Mouse (Mus musculus) midbrain, embryonic 10.5 days (tissue): Measurements from ENCODE around the gene Nom1. TPM values are rescaled to one million over a fixed set of nuclear protein-coding genes. Genes with fewer than 3 reads are reported as not detected.
A peak's percentile ranks its signal among the peaks of the same experiment; 100 is the strongest.

Experiments used
- DNase-seq: peaks from one replicate; pipeline ENCODE4 v3.0.0-alpha.2; 2017; ENCODE audit warnings: low spot score
- H3K27ac ChIP-seq: fragments of 300-500 bp; sonication (generic); replicated peaks from 2 replicates; pipeline ENCODE4 v1.5.1; 2016; ENCODE audit warnings: mild to moderate bottlenecking
- H3K27me3 ChIP-seq: fragments of 300-500 bp; sonication (generic); 2 replicates; pipeline ENCODE4 v1.6.1; 2016; ENCODE audit warnings: low read depth, mild to moderate bottlenecking; ENCODE audit not compliant: poor library complexity, severe bottlenecking
- H3K36me3 ChIP-seq: fragments of 300-500 bp; sonication (generic); 2 replicates; pipeline ENCODE4 v1.6.1; 2016; ENCODE audit warnings: mild to moderate bottlenecking, moderate library complexity
- H3K4me1 ChIP-seq: fragments of 300-500 bp; sonication (generic); 2 replicates; pipeline ENCODE4 v1.6.1; 2016
- H3K4me3 ChIP-seq: fragments of 300-500 bp; sonication (generic); 2 replicates; pipeline ENCODE4 v1.5.1; 2016; ENCODE audit warnings: mild to moderate bottlenecking, moderate library complexity
- H3K9me3 ChIP-seq: fragments of 300-500 bp; sonication (generic); replicated peaks from 2 replicates; pipeline ENCODE4 v1.6.1; 2016; ENCODE audit warnings: mild to moderate bottlenecking
- WGBS: fragments of 180-500 bp; shearing (Covaris S2); methylation state at CpG from one replicate; pipeline ENCODE4 v1.1.7; 2016; 5-methylcytosine and 5-hydroxymethylcytosine counted together
- polyA plus RNA-seq: library from polyadenylated mRNA; unstranded; fragments of >200 nt; fragmentation: Nextera tagmentation; extraction: Ambion mirVana; gene quantifications from 2 replicates; pipeline ENCODE4 v1.2.1, GENCODE M21; 2016

Nom1 gene
- polyA plus RNA-seq, 1 experiment from 2014 or later, result 33.7 TPM

DNA sequence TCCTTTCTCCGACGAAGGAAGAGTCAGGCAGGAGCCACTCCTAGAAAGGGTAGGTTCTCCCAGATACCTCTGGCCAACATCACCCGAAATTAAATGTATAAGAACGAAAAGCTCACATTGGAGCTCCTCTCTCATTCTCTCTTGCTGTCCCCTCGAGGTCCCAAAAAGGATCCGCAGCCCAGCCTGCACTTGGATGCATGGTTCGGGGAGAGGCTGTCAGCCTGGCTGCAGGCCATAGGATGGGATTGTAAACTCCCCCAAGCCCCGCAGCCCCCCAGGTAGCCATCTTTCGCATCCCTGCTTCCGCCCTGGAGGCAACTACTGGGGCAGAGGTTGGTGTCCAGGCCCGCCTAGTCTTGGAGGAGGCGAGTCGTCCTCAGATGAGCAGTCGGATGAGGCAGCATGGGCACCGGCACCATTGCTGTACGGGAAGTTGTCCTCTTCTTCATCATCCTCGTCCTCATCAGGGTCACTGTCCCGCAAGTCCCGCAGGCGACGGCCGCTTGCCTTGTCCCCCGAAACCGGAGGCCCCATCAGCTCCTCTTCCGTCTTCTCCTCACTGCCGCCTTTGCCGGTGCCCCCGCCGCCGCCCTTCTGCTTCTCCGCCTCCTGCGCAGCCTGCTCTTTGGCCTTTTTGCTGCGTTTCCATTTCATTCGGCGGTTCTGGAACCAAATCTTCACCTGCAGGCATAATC is 39.2 kb downstream of the Nom1 start:
- WGBS, result under 1% methylated on average over 35 of the region's 35 CpGs
- Histone ChIP-seq H3K4me3 (peak overlapping the region; percentile 16; the same call in 1 of the 2 replicates), H3K27ac (no peak overlapping the region), H3K36me3 (no peaks in the 10 kb centered on the region), H3K9me3 (no peaks in the 10 kb centered on the region), H3K4me1 (peaks cover 16% of the 10 kb centered on the region), H3K27me3 (peaks cover 100% of the 10 kb centered on the region)
- peak; percentile 56 for DNase-seq

DNA sequence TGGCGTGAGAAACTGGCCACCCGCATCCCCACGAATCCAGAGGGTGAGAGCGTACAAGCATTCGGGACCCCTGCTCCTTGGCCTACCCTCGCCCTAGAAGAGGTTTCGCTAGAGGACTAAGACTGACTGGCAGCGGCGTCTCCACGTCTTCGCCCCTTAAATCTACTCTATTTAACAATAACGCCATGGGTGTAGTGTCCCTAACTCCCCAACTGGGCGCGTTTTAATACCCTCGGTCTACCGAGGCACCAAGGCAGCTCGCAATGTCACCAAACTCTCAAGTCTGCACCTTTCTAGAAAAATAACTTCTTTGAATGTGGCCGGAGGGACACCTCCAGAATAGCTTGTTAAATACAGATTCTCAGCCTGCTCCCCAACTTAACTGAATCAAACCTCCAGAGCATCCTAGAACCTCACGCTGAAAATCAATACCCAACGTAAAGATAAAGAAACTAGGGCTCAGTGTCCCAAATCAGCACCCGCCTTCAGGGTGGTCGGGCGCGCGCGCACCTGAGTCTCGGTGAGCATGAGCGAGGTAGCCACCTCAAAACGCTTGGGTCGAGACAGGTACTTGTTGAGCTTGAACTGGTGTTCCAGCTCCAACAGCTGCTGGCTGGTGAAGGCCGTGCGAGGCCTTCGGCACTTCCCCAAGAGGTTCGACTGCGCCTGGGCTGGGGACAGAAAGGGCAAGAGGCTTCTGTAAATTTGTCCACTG is 39.9 kb downstream of the Nom1 start:
- WGBS, result under 1% methylated on average over 35 of the region's 35 CpGs
- Histone ChIP-seq H3K27me3 (peaks cover 100% of the 10 kb centered on the region), H3K4me3 (peak overlapping the region; percentile 16; the same call in 1 of the 2 replicates), H3K4me1 (peaks cover 22% of the 10 kb centered on the region), H3K27ac (no peak overlapping the region), H3K9me3 (no peaks in the 10 kb centered on the region), H3K36me3 (no peaks in the 10 kb centered on the region)
- DNase-seq, result no peak

DNA sequence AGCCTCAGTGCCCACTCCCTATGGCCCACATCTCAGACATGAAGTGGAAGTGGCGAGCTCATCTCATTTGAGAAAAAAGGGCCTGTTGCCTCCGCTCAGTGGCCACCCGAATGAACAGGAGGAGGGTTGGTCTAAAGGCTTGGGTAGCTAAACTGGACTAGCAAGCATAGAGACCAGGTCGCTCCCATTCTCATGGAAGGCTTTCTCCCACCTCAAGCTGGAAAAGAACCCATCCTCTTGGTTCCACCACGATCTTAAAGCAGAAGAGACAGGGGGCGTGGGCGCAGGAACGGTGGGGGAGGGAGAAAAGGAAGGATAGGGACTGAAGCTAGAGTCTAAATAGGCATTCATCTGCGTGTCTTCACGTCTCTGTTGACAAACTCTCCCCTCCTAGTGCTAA is 40.6 kb downstream of the Nom1 start:
- H3K27ac ChIP-seq, result no peak overlapping the region
- no peak for DNase-seq

DNA sequence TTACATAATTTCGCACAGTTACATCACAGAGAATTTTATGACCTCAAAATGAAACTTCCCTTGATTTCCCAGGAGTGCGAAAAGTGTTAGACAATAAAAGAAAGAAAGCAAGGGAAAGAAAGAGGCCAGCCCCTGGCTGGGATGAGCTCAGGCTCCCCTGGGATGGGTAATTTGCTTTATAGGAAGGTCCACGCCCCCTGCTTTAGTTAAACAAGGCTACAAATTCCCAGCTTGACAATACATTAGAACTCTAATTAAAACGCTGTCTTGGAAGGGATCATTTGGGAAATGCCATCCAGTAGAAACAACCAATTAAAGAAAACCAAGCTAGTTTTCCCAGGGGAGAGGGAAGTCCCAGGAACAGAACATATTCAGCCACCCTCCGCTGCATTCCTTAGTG is 41.1 kb downstream of the Nom1 start:
- no peak for DNase-seq
- Histone ChIP-seq H3K36me3 (no peaks in the 10 kb centered on the region), H3K9me3 (no peaks in the 10 kb centered on the region), H3K27me3 (peaks cover 100% of the 10 kb centered on the region), H3K4me1 (peaks cover 22% of the 10 kb centered on the region), H3K4me3 (no peak overlapping the region), H3K27ac (no peak overlapping the region)
- 2% methylated on average over 5 of the region's 5 CpGs for WGBS

More for the DNA sequence above, 40.6 kb downstream of the Nom1 start:
- Histone ChIP-seq H3K4me1 (peaks cover 22% of the 10 kb centered on the region), H3K4me3 (no peak overlapping the region), H3K36me3 (no peaks in the 10 kb centered on the region), H3K9me3 (no peaks in the 10 kb centered on the region), H3K27me3 (peaks cover 100% of the 10 kb centered on the region)
- WGBS, result under 1% methylated on average over 10 of the region's 10 CpGs

DNA sequence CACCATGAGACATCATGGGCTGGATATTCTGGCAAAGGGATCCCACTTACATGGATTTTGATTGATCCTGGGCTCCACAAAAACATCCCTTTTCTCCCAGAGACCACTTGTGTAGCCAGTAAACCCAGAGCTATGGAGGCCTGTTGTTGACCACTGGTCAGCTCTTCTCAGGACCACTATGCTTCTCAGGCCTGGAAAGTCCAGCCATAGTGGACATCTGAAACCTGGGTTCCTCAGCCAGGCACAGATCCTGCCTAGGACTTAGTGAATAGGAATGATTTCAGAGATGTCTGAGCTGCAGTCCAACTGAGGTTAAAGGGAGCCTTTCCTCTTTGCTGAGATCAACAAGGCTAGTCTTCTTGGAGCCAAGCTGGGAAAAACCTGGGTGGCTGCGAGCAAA is 41.6 kb downstream of the Nom1 start:
- peak; percentile 39 for DNase-seq
- Histone ChIP-seq H3K9me3 (no peaks in the 10 kb centered on the region), H3K27ac (no peak overlapping the region), H3K4me3 (no peak overlapping the region), H3K4me1 (peaks cover 22% of the 10 kb centered on the region), H3K27me3 (peaks cover 100% of the 10 kb centered on the region), H3K36me3 (no peaks in the 10 kb centered on the region)
- WGBS, result 0% methylated on average over 1 of the region's 1 CpGs

DNA sequence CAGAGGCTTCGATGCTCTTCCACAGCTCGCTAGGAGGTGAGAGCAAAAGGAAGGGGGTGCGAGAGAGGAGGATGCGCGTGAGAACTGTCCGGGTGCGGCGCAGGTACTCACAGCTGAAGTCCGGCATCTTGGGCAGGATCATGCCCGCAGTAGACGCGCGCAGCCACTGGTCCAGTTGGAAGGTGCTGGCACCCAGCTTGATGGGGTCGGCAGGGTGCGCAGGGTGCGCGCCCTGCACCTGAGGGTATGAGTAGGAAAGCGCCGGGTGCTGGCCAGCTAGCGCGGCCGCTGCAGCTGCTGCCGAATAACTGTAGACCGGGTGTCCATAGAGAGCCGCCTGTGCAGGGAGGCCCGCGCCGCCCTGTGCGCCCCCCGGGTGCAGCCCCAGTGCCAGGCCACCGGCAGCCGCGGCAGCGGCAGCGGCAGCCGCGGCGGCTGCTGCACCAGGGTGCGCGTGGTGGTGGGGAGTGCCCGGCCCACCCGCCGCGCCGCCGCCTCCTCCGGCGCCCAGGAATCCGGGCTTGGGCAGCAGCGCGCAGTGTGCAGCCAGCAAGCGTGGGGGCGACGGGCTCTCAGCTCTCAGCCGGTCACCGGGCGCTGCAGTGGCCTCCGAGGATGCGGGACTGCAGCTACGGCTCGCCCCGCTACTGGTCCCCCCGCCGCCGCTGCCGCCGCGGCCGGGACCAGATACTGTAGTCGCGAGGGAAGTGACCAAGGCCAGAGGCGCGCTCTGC is 43.2 kb downstream of the Nom1 start:
- no peaks in the 10 kb centered on the region for H3K36me3 ChIP-seq
- H3K27me3 ChIP-seq, result peaks cover 100% of the 10 kb centered on the region
- peak overlapping the region; percentile 49 for H3K4me3 ChIP-seq
- WGBS, result under 1% methylated on average over 68 of the region's 73 CpGs
- peaks cover 22% of the 10 kb centered on the region for H3K4me1 ChIP-seq
- no peaks in the 10 kb centered on the region for H3K9me3 ChIP-seq
- no peak overlapping the region for H3K27ac ChIP-seq
- peak; percentile 50 for DNase-seq

DNA sequence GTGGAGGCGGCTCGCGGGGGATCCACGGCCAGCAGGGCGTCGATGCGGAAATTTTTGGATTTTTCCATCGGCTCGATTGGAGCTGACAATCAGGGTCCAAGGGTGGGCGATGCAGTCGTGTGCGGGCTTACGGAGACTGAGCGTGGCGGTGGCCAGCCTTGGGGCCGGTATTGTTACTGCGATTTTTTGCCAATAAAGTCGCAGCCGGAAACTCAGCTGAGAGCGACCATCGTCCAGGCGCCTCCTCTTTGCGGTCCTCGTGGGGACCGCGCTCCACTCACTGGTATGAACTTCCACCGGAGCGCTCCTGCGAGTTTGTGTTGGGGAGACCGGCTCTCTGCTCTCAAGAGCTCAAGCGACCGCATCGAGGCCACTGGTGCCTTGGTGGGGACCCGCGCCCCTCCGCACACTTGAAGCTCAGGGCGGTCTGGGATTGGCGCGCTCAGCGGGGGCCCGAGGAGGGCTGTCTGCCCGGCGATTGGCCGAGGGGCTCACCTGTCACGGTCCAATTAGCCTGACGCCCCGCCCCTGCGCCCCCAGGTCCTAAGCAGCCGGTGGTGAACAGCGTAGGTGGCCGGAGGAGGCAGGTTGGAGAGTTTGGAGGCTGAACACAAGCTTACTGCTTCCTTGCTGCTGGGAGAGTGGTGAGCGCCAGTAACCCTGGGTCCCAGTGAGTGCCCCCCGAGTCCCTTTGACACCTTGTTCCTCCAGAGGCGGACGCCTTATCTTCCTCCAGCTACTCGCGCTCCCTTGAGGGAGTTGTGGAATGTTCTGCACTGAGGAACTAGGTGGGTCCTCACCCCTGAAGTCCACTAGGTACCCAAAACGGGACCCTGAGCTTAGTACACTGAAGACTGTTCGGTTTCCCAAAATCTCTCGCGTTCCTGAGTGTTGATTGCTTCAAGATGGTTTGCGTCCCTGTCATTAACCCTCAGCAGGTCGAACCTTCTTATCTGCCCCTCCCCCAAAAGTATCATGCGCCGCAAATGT is 44.0 kb downstream of the Nom1 start, which contains the start of gene Mnx1:
Gene Mnx1 (minus strand): TSS at position 263 of the 990 bp plus-strand sequence.
- H3K36me3 ChIP-seq, result no peaks in the 10 kb centered on the region
- peaks cover 100% of the 10 kb centered on the region for H3K27me3 ChIP-seq
- no peaks in the 10 kb centered on the region for H3K9me3 ChIP-seq
- H3K4me3 ChIP-seq, result peak within 1 kb of the TSS; percentile 49
- H3K4me1 ChIP-seq, result peaks cover 22% of the 10 kb centered on the region
- peak; percentile 66 for DNase-seq
- H3K27ac ChIP-seq, result no peak within 1 kb of the TSS
- WGBS, result under 1% methylated on average over 65 of the region's 65 CpGs

DNA sequence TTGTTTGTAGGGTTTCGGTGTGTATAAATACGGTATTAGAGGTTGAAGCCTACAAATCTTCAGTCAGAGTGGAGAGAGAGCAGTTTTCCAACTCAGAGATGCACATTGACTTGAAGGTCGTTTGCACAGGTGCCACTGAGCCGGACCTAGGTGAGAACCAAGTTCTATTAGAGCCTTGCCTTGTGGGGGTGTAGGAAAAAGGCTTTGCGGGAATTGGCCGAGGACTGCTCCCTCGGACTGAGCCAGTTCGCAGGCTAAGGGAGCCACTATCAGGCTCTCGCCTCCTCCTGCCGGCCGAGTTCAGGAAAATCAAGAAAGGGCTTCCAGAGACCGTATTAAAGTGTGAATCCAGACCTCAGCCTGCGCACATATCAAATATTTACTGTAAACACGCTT is 44.7 kb downstream of the Nom1 start:
- DNase-seq, result peak; percentile 67
- no peak overlapping the region for H3K4me3 ChIP-seq
- no peaks in the 10 kb centered on the region for H3K36me3 ChIP-seq
- peaks cover 22% of the 10 kb centered on the region for H3K4me1 ChIP-seq
- H3K27ac ChIP-seq, result no peak overlapping the region
- under 1% methylated on average over 14 of the region's 14 CpGs for WGBS
- H3K27me3 ChIP-seq, result peaks cover 100% of the 10 kb centered on the region
- no peaks in the 10 kb centered on the region for H3K9me3 ChIP-seq

DNA sequence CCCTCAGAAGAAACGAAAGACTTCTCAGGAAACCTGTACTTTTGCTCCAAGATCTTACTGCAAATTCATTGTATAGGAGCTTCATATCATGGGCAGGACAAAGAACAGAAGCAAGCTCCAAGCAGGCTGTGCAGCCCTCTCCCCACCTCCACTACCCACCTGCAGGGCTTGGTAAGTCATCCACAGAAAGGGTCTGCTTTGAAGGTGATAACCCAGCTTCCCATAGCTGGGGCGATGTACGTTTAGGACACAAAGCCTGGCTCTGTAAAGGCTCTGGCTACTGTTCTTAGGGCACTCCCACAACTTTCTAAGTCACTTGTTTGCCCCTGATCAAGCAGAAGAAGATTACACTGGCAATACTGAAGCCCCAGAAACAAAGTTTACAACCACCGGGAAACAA is 49.3 kb downstream of the Nom1 start:
- Histone ChIP-seq H3K4me3 (no peak overlapping the region), H3K36me3 (no peaks in the 10 kb centered on the region), H3K9me3 (no peaks in the 10 kb centered on the region), H3K4me1 (peaks cover 14% of the 10 kb centered on the region), H3K27me3 (peaks cover 100% of the 10 kb centered on the region), H3K27ac (no peak overlapping the region)
- WGBS, result 1% methylated on average over 4 of the region's 4 CpGs
- no peak for DNase-seq

DNA sequence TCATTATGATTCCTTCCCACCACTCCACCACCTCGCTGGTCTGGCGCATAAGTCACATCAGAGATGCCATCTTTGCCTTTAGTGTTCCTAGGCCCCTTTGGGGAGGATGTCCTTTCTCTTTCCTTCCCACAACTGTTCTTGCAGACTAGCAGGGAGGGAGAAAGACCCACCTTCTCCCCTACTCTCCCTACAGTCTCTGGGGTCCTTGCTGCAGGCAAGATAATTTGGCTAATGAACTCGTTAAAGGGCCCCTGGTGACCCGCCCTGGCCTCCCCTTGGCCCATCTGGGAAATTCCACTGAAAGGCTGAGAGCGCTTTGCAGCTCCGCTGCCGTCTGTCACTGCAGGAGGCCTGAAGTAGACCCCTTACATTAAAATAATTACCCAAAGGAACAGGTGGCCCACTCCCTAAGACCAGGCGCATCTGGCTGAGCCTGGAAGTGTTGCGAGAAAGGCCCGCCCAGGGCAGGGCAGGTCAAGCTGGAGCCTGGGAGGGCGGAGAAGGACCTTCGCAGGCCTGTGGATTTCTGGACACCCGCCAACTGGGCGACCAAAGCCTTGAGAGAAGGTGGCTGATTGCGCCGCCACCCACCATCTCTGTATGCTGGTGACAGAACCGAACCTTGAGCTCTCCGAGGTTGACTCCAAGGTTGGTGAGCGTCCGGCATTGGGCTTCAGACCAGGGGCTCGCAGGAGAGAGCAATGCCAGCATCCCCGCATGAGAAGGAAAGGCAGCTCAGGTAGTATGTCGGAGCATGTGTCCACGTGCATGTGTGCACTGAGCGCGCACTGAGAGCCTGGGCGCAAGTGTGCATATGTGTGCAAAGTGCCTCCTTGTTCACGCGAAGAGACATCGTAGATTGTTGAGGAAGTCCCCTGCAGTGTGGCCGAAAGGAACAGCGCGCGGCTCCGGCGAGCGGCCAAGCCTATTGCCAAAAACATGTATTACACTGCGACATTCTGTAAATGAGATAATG is 50.8 kb downstream of the Nom1 start:
- WGBS, result under 1% methylated on average over 38 of the region's 38 CpGs
- Histone ChIP-seq H3K27me3 (peaks cover 100% of the 10 kb centered on the region), H3K9me3 (no peaks in the 10 kb centered on the region), H3K36me3 (no peaks in the 10 kb centered on the region), H3K27ac (no peak overlapping the region), H3K4me3 (no peak overlapping the region), H3K4me1 (peaks cover 9% of the 10 kb centered on the region)
- peak; percentile 38 for DNase-seq

DNA sequence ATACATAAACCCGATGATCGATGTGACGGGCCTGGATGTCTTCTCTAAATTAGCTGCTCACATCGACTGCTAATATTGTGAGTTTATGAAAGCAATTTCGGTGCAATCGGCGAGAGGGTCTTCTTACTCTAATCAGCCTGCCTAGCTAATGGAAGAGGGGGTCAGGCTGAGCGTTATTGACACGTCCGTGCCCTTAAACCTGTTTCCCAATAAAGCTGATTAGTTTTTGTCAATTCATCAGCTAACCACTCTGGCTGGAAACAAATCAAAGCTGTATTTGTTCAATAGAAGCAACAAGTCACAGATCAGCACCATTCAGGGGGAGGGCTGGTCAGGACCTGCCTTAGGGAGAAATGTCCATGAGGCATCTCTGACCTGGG is 51.5 kb downstream of the Nom1 start:
- Histone ChIP-seq H3K27ac (no peak overlapping the region), H3K36me3 (no peaks in the 10 kb centered on the region), H3K27me3 (peaks cover 100% of the 10 kb centered on the region), H3K4me1 (peaks cover 9% of the 10 kb centered on the region), H3K4me3 (no peak overlapping the region), H3K9me3 (no peaks in the 10 kb centered on the region)
- 2% methylated on average over 10 of the region's 10 CpGs for WGBS
- DNase-seq, result no peak
